Mouse (Mus musculus) bone marrow, adult 2 months (tissue): ENCODE results near the gene Habp4. TPM values are rescaled to one million over a fixed set of nuclear protein-coding genes. Genes with fewer than 3 reads are reported as not detected.
A peak's percentile ranks its signal among the peaks of the same experiment; 100 is the strongest.

Experiments used
- H3K27ac ChIP-seq: fragments of 200-500 bp; 2 replicates; pipeline ENCODE4 v1.5.1; 2012; ENCODE audit warnings: low read depth, mild to moderate bottlenecking, control low read depth, inconsistent platforms, low read length; ENCODE audit not compliant: control insufficient read depth, poor library complexity, insufficient read depth
- H3K4me1 ChIP-seq: fragments of 200-500 bp; 2 replicates; pipeline ENCODE4 v1.6.1; 2011; ENCODE audit warnings: low read length; ENCODE audit not compliant: control insufficient read depth, insufficient read depth
- H3K4me3 ChIP-seq: fragments of 200-500 bp; replicated peaks from 2 replicates; pipeline ENCODE3; 2011; ENCODE audit warnings: mild to moderate bottlenecking, low read depth, low read length, control low read depth; ENCODE audit not compliant: control insufficient read depth
- CTCF ChIP-seq: fragments of 200-500 bp; IDR thresholded peaks from 2 replicates; pipeline ENCODE4 v1.5.1; 2011; ENCODE audit warnings: low read length, control low read depth; ENCODE audit not compliant: control insufficient read depth, insufficient read depth
- POLR2A ChIP-seq: fragments of 200-500 bp; IDR thresholded peaks from 2 replicates; pipeline ENCODE4 v1.6.1; 2011; ENCODE audit warnings: low read depth, mild to moderate bottlenecking, control low read depth, low read length, borderline replicate concordance; ENCODE audit not compliant: control insufficient read depth
- WGBS: fragments of 180-500 bp; shearing (Covaris S2); methylation state at CpG from one replicate; pipeline ENCODE4 v1.1.7; 2018; 5-methylcytosine and 5-hydroxymethylcytosine counted together
- polyA plus RNA-seq: library from polyadenylated mRNA; stranded (reverse); fragments of >200 nt; gene quantifications from 2 replicates; pipeline ENCODE4 v1.2.4, GENCODE M21; 2011; ENCODE audit warnings: low replicate concordance; ENCODE audit not compliant: missing spikeins, insufficient read depth, insufficient read length

The Habp4 gene
- polyA plus RNA-seq, 1 experiment = 7.1 TPM

GRCm38 (mm10) chr13:64129616-64130375 is 31.8 kb upstream of the Habp4 start:
- Histone ChIP-seq H3K4me1 (no peaks in the 10 kb centered on the region), H3K4me3 (peak overlapping the region; percentile 92), H3K27ac (peak overlapping the region; percentile 46; the same call in 1 of the 2 replicates)
- 35% methylated on average over 15 of the region's 15 CpGs for WGBS
- TF ChIP-seq POLR2A (no peak), CTCF (peak; percentile 51)

- TF ChIP-seq CTCF = no peak
- no peak for TF ChIP-seq POLR2A
- Histone ChIP-seq H3K27ac (no peak overlapping the region), H3K4me3 (peak overlapping the region; percentile 36), H3K4me1 (peaks cover 2% of the 10 kb centered on the region)
- 59% methylated on average over 5 of the region's 5 CpGs for WGBS
Observed at GRCm38 (mm10) chr13:64150121-64150520, 11.5 kb upstream of the Habp4 start.

- H3K4me3 ChIP-seq = peak overlapping the region; percentile 89
- peak overlapping the region; percentile 96 for H3K27ac ChIP-seq
- peaks cover 2% of the 10 kb centered on the region for H3K4me1 ChIP-seq
- under 1% methylated on average over 42 of the region's 42 CpGs for WGBS
- TF ChIP-seq POLR2A (peak; percentile 60; the same call in 1 of the 2 replicates), CTCF (no peak)
Observed at GRCm38 (mm10) chr13:64152241-64152669, 9.4 kb upstream of the Habp4 start.

- Histone ChIP-seq H3K4me3 (peak overlapping the region; percentile 89), H3K4me1 (peaks cover 2% of the 10 kb centered on the region), H3K27ac (peak overlapping the region; percentile 96)
- under 1% methylated on average over 61 of the region's 61 CpGs for WGBS
- TF ChIP-seq POLR2A (no peak), CTCF (no peak)
Observed at GRCm38 (mm10) chr13:64152671-64153082, 8.9 kb upstream of the Habp4 start.

GRCm38 (mm10) chr13:64153083-64153682 is 8.4 kb upstream of the Habp4 start, which contains the start of gene Zfp367:
Gene Zfp367 (minus strand): TSS chr13:64153202.
- under 1% methylated on average over 53 of the region's 56 CpGs for WGBS
- TF ChIP-seq POLR2A (peak; percentile 60; the same call in 1 of the 2 replicates), CTCF (no peak)
- Histone ChIP-seq H3K4me1 (peaks cover 2% of the 10 kb centered on the region), H3K4me3 (peak within 1 kb of the TSS; percentile 89), H3K27ac (peak within 1 kb of the TSS; percentile 96)

- peak overlapping the region; percentile 51 for H3K4me3 ChIP-seq
- peaks cover 2% of the 10 kb centered on the region for H3K4me1 ChIP-seq
- WGBS = under 1% methylated on average over 18 of the region's 18 CpGs
- peak overlapping the region; percentile 54 for H3K27ac ChIP-seq
- TF ChIP-seq CTCF (no peak), POLR2A (no peak)
Observed at GRCm38 (mm10) chr13:64153751-64154267, 7.8 kb upstream of the Habp4 start.

- 71% methylated on average over 2 of the region's 2 CpGs for WGBS
- TF ChIP-seq CTCF (no peak), POLR2A (no peak)
- H3K27ac ChIP-seq = no peak overlapping the region
Observed at GRCm38 (mm10) chr13:64154651-64155050, 7.0 kb upstream of the Habp4 start.

GRCm38 (mm10) chr13:64155171-64155571 is 6.5 kb upstream of the Habp4 start:
- no peak for TF ChIP-seq POLR2A
- TF ChIP-seq CTCF = no peak
- WGBS = 43% methylated on average over 1 of the region's 1 CpGs
- Histone ChIP-seq H3K4me1 (peaks cover 1% of the 10 kb centered on the region), H3K27ac (no peak overlapping the region), H3K4me3 (no peak overlapping the region)

More at GRCm38 (mm10) chr13:64154651-64155050, 7.0 kb upstream of the Habp4 start:
- Histone ChIP-seq H3K4me3 (no peak overlapping the region), H3K4me1 (peaks cover 2% of the 10 kb centered on the region)
